Mouse (Mus musculus) liver, embryonic 11.5 days (tissue): ENCODE data around the gene Asb1. TPM values are rescaled to one million over a fixed set of nuclear protein-coding genes. Genes with fewer than 3 reads are reported as not detected.

Source experiments
- ATAC-seq: fragments of 200-750 bp; cut with Nextera tagmentation; replicated peaks from 2 replicates; pipeline ENCODE4 v1.8.0; 2017; ENCODE audit warnings: moderate number of reproducible peaks, mild to moderate bottlenecking, moderate TSS enrichment, moderate library complexity; ENCODE audit not compliant: low FRiP score
- DNase-seq: peaks from one replicate; pipeline ENCODE4 v3.0.0-alpha.2; 2017; ENCODE audit warnings: low spot score
- H3K27ac ChIP-seq: fragments of 300-500 bp; sonication (generic); 2 replicates; pipeline ENCODE4 v1.5.1; 2014; ENCODE audit warnings: mild to moderate bottlenecking, low read depth, low read length, control low read depth
- H3K27me3 ChIP-seq: fragments of 300-500 bp; sonication (generic); replicated peaks from 2 replicates; pipeline ENCODE4 v1.6.1; 2014; ENCODE audit warnings: low read length, mixed read lengths; ENCODE audit not compliant: control insufficient read depth, insufficient read depth
- H3K36me3 ChIP-seq: fragments of 300-500 bp; sonication (generic); 2 replicates; pipeline ENCODE4 v1.6.1; 2014; ENCODE audit warnings: mild to moderate bottlenecking, low read length, moderate library complexity, mixed read lengths; ENCODE audit not compliant: control insufficient read depth, insufficient read depth
- H3K4me1 ChIP-seq: fragments of 300-500 bp; sonication (generic); replicated peaks from 2 replicates; pipeline ENCODE4 v1.6.1; 2014; ENCODE audit warnings: low read length, mixed read lengths; ENCODE audit not compliant: control insufficient read depth, insufficient read depth
- H3K4me2 ChIP-seq: fragments of 300-500 bp; sonication (generic); 2 replicates; pipeline ENCODE4 v1.6.1; 2014; ENCODE audit warnings: mild to moderate bottlenecking, control low read depth, moderate library complexity
- H3K4me3 ChIP-seq: fragments of 300-500 bp; sonication (generic); 2 replicates; pipeline ENCODE4 v1.5.1; 2014; ENCODE audit warnings: low read depth, low read length, control low read depth
- H3K9ac ChIP-seq: fragments of 300-500 bp; sonication (generic); 2 replicates; pipeline ENCODE4 v1.6.1; 2014; ENCODE audit warnings: low read depth, low read length, control low read depth
- H3K9me3 ChIP-seq: fragments of 300-500 bp; sonication (generic); 2 replicates; pipeline ENCODE4 v1.6.1; 2016; ENCODE audit warnings: low read length, inconsistent platforms, mixed read lengths; ENCODE audit not compliant: control insufficient read depth
- WGBS: fragments of 180-500 bp; shearing (Covaris S2); extraction: QIAGEN DNeasy Blood & Tissue Kit; methylation state at CpG from one replicate; pipeline ENCODE4 v1.1.7; 2014; 5-methylcytosine and 5-hydroxymethylcytosine counted together
- polyA plus RNA-seq: library from polyadenylated mRNA; unstranded; fragments of >200 nt; fragmentation: Nextera tagmentation; extraction: Ambion mirVana; gene quantifications from 2 replicates; pipeline ENCODE4 v1.2.1, GENCODE M21; 2014

Gene Asb1
- polyA plus RNA-seq, 1 experiment from 2014 or later, result 13.4 TPM

DNA sequence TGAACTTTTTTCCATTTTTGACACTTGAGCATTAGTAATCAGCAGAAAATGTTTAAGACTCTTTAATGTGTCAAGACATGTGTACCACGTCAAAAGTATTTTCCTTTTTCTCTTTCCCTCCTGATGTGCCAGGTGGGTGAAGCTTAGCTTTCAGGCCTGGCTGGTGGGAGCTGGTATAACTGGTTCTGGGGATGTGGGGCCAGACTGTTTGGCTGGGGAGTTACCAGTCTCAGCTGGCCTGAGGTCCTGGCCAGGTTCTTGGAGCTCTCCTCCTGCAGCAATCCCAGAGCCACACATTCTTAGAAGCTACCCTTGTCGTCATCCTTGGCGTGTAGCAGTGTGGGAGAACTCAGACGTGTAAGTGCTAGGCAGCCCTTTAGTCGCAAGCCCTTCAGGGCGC is 24.7 kb upstream of the Asb1 start:
- Histone ChIP-seq H3K27me3 (no peaks in the 10 kb centered on the region), H3K27ac (no peak overlapping the region), H3K36me3 (peaks cover 4% of the 10 kb centered on the region; the same call in 1 of the 2 replicates), H3K4me1 (no peaks in the 10 kb centered on the region), H3K9ac (no peak overlapping the region), H3K4me2 (no peak overlapping the region), H3K9me3 (no peaks in the 10 kb centered on the region), H3K4me3 (no peak overlapping the region)
- WGBS, result 89% methylated on average over 6 of the region's 6 CpGs
- DNase-seq (no peak), ATAC-seq (no peak)

DNA sequence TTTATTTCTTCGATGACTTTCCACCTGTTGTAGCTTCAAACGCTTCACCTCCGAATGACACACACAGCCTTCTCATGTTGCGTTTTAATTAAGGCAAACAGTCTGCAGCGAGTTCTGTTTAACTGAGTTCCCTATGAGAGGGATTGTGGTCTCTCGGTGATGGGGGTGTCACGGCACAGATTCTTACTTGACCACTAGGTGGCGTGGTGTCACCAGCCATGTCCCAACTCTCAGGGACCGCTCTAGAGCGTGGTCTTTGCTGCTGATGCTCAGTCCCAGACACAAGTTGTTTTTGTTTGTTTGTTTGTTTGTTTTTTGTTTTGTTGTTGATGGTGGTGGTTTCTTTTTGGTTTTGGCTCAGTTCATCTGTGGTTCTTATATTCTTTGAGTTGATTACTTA is 16.6 kb upstream of the Asb1 start:
- peaks cover 4% of the 10 kb centered on the region; the same call in 1 of the 2 replicates for H3K36me3 ChIP-seq

DNA sequence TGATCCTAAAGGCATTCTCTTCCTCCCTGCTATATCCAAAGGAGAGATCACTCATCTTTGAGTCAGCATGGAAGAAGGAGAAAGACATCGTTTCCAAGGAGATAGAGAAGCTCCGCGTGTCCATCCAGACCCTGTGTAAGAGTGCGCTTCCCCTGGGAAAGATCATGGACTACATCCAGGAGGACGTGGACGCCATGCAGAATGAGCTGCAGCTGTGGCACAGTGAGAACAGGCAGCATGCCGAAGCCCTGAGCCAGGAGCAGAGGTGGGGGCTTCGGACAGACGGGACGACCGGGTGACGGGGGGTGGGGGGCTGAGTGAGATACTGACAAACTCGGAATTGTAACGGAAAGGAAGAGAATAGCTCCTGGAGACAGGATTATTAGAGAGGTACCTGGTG is 14.5 kb upstream of the Asb1 start:
- DNase-seq (no peak), ATAC-seq (no peak)
- Histone ChIP-seq H3K9ac (no peak overlapping the region), H3K4me1 (no peaks in the 10 kb centered on the region), H3K4me3 (no peak overlapping the region), H3K27ac (no peak overlapping the region), H3K9me3 (no peaks in the 10 kb centered on the region), H3K4me2 (no peak overlapping the region), H3K27me3 (no peaks in the 10 kb centered on the region), H3K36me3 (no peaks in the 10 kb centered on the region; the same call in 1 of the 2 replicates)
- WGBS, result 92% methylated on average over 14 of the region's 14 CpGs

More for the DNA sequence above, 16.6 kb upstream of the Asb1 start:
- Histone ChIP-seq H3K9ac (no peak overlapping the region), H3K4me3 (no peak overlapping the region), H3K9me3 (no peaks in the 10 kb centered on the region), H3K4me2 (no peak overlapping the region), H3K4me1 (no peaks in the 10 kb centered on the region), H3K27ac (no peak overlapping the region), H3K27me3 (no peaks in the 10 kb centered on the region)
- 19% methylated on average over 10 of the region's 10 CpGs for WGBS
- peak; percentile 76 for ATAC-seq
- DNase-seq, result peak; percentile 54

DNA sequence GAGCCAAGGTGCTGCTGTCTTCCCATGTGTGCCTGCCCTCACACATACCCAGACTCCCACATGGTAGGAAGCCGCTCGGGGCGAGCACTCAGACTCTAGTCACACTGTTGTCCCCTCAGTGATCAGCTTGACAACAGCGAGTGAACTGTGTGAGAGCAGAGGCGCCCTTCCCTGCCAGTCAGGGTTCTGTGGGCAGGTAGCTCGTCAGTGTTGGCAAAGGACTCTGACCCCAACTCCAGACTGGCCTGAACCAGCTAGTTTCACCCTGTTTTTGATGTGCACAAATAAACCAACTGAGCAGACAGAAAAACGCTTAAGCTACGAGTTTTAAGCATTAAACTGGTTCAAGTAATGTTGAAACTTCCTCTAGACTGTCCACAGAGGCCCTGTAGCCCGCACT is 10.2 kb upstream of the Asb1 start:
- no peaks in the 10 kb centered on the region for H3K27me3 ChIP-seq
- H3K9me3 ChIP-seq, result no peaks in the 10 kb centered on the region
- H3K9ac ChIP-seq, result no peak overlapping the region
- WGBS, result 84% methylated on average over 9 of the region's 9 CpGs
- peaks cover 11% of the 10 kb centered on the region for H3K4me1 ChIP-seq
- no peak overlapping the region for H3K4me2 ChIP-seq
- H3K27ac ChIP-seq, result no peak overlapping the region
- H3K36me3 ChIP-seq, result 0 out of 2 replicates have a peak, but pooled peaks cover 3% of the 10 kb centered on the region
- H3K4me3 ChIP-seq, result no peak overlapping the region
- DNase-seq, result no peak
- ATAC-seq, result no peak

DNA sequence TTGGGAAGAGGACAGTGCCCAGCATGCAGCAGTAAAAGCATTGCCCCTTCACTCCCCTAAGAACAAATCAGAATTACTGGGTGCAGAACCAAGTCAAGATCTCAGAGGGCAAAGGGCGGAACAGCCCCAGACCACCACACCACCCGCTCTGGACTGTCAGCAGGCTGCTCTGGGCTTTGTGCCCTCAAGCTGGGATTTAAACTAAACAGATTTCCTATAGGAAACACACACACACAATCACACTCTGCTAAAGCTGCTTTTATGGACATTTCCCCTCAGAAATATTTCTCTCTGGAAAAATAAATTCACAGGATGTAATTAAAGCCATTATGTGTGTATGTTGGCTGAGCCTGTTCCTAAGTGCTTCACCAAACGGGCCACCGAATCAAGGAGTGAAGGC is 8.1 kb upstream of the Asb1 start:
- H3K27me3 ChIP-seq, result no peaks in the 10 kb centered on the region
- 0 out of 2 replicates have a peak, but pooled peaks cover 3% of the 10 kb centered on the region for H3K36me3 ChIP-seq
- 90% methylated on average over 4 of the region's 4 CpGs for WGBS
- ATAC-seq, result no peak
- H3K4me2 ChIP-seq, result no peak overlapping the region
- H3K4me1 ChIP-seq, result peaks cover 11% of the 10 kb centered on the region
- no peak overlapping the region for H3K9ac ChIP-seq
- H3K4me3 ChIP-seq, result no peak overlapping the region
- H3K9me3 ChIP-seq, result no peaks in the 10 kb centered on the region
- DNase-seq, result no peak
- peak overlapping the region; percentile 79; the same call in 1 of the 2 replicates for H3K27ac ChIP-seq

DNA sequence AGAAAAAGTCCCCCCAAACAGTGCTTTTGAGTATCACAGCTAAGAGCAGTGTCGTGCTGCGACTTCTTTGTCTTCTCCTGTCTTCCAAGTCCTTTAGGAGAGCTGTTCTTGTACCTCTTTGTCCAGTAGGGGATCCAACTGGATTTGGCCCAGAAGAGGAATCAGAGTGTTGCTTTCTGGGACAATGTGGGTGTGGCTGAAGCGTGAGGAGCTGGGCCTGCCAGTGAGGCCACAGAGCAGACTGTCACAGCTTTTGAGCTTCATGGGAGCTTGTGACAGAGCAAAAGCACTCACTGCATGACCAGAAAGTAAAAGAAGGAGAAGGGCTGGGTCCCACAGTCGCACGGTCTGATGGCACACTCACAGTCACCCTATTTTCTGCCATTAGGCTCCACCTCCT is 7.5 kb upstream of the Asb1 start:
- peak overlapping the region; percentile 57 for H3K9ac ChIP-seq
- H3K36me3 ChIP-seq, result 0 out of 2 replicates have a peak, but pooled peaks cover 3% of the 10 kb centered on the region
- ATAC-seq, result peak; percentile 53
- no peaks in the 10 kb centered on the region for H3K9me3 ChIP-seq
- H3K27me3 ChIP-seq, result no peaks in the 10 kb centered on the region
- no peak for DNase-seq
- WGBS, result 85% methylated on average over 5 of the region's 5 CpGs
- peak overlapping the region; percentile 79 for H3K27ac ChIP-seq
- peak overlapping the region; percentile 53 for H3K4me2 ChIP-seq
- peaks cover 11% of the 10 kb centered on the region for H3K4me1 ChIP-seq
- H3K4me3 ChIP-seq, result no peak overlapping the region

DNA sequence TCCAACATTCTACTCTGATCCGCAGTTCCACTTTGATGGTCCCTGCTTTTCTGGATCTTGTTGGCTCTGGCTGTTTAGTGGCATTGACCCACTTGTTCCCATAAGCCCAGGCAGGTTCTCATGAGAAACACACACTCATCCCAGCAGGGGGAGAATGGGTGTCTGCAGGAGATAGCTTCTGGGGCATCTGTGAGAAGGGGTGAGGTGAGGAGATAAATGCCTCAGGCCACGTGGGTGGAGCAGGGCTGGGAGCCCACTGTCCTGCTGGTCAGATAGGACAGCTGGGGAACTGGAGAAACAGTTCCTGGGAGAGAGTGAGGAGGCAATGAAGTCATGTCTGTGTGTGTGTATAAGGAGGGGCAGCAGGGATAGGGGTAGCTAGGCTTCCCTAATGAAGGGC is 6.9 kb upstream of the Asb1 start:
- DNase-seq (peak; percentile 54), ATAC-seq (peak; percentile 93)
- H3K27ac ChIP-seq, result peak overlapping the region; percentile 79
- H3K4me2 ChIP-seq, result peak overlapping the region; percentile 53
- peaks cover 11% of the 10 kb centered on the region for H3K4me1 ChIP-seq
- H3K9me3 ChIP-seq, result no peaks in the 10 kb centered on the region
- peak overlapping the region; percentile 57 for H3K9ac ChIP-seq
- no peaks in the 10 kb centered on the region for H3K27me3 ChIP-seq
- H3K36me3 ChIP-seq, result 0 out of 2 replicates have a peak, but pooled peaks cover 3% of the 10 kb centered on the region
- 0 out of 2 replicates have a peak overlapping the region, but pooled peaks have one; percentile 3 for H3K4me3 ChIP-seq
- 45% methylated on average over 2 of the region's 2 CpGs for WGBS

DNA sequence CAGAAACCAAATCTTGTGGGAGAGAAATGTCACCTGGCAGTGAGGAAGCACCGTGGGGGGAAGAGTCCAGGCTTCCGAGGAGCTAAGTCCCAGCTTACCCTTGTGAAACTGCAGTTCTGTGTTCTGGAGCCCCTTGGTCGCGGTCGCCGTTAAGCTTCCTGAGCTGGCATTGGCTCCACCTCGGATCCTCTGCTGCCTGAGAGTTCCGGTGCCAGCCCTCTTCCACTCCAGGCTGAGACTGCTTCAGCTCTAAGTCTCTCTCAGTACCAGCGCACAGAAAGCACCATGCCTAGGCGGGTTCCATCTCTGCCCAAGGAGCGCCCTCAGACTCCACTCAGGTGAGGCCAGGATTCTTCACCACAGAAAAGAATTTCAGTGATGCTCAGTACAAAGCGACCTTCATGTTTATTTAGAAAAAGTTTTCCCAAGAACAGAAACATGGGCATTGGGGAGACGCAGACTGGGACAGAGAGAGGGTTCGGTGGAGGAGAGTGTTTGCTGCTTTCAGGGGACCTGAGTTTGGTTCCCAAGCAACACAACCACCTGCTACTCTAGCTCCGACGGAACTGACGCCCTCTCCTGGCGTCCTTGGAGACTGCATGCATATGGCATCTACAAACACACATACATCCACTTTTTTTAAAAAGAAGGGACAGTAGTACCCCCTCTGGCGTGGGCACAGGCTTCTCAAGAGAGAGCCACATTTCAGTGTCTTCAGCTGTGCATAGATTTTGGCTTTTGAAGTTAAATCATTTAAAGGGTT is 6.2 kb upstream of the Asb1 start:
- Histone ChIP-seq H3K27me3 (no peaks in the 10 kb centered on the region), H3K27ac (peak overlapping the region; percentile 79), H3K9ac (peak overlapping the region; percentile 44), H3K4me2 (peak overlapping the region; percentile 53), H3K4me3 (0 out of 2 replicates have a peak overlapping the region, but pooled peaks have one; percentile 3), H3K36me3 (0 out of 2 replicates have a peak, but pooled peaks cover 3% of the 10 kb centered on the region), H3K4me1 (peaks cover 15% of the 10 kb centered on the region), H3K9me3 (no peaks in the 10 kb centered on the region)
- WGBS, result 63% methylated on average over 19 of the region's 19 CpGs
- DNase-seq (no peak), ATAC-seq (peak; percentile 13; the same call in 1 of the 2 replicates)
